Mouse (Mus musculus) CH12F3 (cell line): ENCODE data around the gene Fbf1.

Experiments used
- in situ Hi-C: fragments of 300-500 bp; cut with MboI; formaldehyde crosslinking; loops from 2 replicates; pipeline ENCODE4 v1.14.3; 2020; ENCODE audit warnings: low sequenced_read_pairs

Fbf1 gene

DNA sequence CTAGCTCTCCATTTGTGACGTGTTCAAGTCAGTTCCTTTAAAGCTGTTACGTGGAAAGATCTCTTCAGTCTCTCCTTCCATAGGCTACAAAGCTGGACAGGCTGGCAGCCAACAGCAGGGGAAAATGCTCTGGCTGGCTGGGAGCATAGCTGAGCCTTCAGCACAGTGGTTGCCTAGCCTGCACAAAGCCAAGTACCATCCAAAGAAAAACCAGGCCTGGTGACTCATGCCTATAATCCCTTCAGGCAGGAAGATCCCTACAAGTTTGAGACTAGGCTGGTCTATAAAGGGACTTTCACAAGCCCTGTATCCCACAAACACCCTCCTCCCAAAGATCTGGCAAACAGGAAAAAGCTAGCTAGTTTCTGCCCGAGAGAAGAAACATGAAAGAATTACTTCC is 17.9 kb upstream of the Fbf1 start:
- in situ Hi-C loops, result no loop called here

DNA sequence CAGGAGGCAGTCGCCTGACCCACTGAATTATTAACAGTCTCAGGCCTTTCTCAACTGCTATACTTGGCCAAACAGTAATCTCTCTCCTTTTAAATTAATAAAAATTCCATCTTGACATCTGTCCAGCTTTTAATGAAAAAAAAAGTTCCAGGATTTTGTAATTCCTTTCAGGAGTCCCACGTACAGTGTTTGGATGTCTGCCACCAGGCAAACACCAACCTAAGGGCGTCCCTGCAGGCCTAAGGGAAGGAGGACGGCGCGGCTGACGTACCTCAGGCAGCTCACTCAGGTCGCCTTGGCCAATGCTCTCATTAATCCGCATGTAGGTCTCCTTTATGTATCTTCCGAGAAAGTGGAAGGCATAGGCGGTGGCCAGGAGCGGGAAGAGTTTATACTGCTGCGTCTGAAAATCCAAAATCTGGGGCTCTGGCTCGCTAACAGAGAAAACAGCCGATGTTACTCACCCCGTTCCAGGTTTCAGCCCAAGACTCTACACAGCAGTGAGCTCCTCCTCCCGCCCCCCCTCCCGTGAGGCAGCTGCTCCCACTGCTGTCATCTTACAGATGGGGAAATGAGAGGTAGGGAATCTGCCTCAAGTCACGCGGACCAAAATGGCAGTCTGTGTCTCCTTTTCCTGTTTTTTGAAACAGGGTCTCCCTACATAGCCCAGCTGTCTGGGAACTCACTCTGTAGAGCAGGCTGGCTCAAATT is 10.6 kb upstream of the Fbf1 start:
- in situ Hi-C loops, result no loop called here

DNA sequence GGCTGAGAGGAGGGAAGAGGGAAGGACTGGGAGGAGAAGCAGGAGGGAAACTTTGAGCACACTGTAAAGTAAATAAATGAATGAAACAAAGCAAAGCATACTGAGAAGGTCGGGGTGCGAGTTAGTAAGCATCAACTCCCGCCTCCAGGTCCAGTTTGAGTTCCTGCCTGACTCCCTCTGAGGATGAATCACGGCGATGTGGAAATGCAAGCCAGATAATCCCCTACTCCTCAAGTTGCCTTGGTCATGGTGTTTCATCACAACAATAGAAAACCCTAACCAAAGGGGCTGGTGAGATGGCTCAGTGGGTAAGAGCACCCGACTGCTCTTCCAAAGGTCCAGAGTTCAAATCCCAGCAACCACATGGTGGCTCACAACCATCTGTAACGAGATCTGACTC is 8.0 kb upstream of the Fbf1 start:
- in situ Hi-C loops, result no loop called here

DNA sequence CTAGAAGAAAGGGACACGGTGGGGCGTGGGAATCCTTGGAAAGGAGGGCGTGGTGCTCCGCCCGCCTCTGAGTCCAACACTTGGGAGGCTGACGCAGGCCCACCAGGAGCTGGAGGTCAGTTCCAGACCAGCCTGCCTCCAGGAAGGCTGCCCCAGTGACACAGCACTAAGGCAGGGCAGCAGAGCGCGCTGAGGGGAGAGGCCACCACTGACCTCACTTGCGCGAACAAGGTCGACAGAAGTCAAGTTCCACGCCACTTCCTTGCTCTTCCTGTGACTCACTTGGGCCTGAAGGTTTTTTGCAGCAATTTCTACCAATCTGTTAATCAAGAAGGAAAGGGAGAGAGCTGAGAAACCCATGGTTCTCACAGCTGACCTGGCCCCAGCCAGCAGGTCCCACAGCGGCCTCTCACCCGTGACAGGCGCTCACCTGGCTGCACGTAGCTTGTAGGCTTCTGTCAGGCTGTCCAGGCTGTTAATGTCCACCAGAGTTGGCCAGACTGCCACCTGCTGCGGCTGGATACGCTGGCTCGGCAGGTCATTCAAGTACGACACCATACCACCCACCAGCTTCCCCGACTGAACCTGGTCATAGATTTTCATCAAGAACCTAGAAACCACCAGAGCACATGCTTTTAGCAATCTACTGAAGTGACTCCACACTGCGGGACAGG is 6.9 kb upstream of the Fbf1 start:
- in situ Hi-C loops, result no loop called here

DNA sequence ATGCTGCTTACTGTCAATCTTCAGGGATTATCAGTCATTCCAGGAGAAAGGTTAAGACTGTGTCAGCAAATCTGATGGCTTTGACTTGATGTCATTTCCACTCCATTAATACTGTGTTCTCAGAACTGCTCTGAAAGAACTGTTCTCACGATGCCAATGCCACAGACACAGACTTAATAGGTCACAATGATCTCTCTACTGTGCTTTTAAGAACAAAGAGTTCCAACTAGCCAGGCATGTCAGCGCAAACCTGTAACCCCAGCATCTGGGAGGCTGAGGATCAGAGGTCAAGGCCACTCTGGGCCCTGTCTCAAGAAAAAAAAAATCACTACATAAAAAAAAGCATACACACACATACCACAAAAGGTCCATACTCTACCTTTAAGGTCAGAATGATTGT is 4.0 kb upstream of the Fbf1 start:
- in situ Hi-C loops, result no loop called here

DNA sequence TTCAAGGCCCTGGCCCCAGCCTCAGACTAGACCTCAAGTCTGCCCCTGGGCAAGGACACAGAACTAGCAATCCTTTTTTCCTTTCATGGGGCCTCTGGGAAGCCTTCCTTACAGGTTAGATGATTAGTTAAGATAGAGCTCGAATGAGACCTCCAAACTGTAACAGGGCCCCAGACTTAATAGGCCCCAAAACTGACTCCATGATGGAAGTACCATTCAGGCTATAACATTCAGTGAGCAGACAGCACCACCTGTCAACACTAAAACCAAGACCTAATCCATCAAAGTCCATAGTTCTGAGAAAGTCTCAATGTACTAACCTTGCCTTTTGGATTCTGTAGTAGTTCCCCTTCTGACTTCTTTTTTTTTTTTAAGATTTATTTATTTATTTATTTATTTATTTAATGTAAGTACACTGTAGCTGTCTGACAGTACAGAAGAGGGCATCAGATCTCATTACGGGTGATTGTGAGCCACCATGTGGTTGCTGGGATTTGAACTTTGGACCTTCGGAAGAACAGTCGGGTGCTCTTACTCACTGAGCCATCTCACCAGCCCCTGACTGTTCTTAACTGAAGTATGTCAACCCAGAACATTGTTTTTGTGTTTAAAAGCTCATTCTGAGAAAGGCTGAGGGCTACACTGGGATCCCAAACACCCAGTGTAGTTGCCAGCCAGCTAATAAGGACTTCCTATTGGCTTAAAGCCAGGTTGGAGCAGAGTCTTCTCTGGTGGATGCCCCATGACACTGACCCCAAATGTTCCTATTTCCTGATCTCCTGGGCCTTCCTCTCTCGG is 2.2 kb upstream of the Fbf1 start:
- in situ Hi-C loops, result no loop called here

DNA sequence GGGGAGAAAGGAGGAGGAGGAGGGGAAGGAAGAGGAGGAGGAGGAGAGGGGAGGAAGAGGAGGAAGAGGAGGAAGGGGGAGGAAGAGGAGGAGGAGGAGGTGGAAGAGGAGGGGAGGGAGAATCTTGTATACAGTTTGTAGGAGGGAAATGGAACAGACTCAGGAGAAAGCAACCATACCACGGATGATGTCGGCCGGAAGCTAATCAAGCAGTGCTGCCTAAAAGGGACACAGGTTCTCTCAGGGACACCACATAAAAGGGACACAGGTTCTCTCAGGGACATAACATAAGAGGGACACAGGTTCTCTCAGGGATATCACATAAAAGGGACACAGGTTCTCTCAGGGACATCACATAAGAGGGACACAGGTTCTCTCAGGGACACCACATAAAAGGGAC is 1.2 kb upstream of the Fbf1 start:
- in situ Hi-C loops, result no loop called here

DNA sequence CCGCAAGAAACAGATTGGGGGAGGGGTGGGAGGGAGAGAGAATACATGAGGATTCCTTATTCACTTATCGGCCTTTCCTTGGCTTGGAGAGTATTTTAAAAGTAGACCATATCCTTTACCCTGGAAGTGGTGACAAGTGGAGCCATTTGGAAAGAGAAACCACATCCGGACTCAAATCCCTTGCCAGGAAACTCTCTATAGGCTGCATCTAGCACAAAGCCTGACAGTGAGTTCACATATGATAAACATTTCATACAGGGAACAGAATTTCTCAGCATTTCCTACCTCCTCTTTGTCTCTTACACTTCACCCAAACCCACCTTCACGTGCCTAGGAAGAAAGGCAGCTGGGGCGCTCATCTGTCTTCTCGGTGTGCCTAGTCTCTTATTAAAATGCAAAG is 734 bp downstream of the Fbf1 start:
- in situ Hi-C loops, result no loop called here

DNA sequence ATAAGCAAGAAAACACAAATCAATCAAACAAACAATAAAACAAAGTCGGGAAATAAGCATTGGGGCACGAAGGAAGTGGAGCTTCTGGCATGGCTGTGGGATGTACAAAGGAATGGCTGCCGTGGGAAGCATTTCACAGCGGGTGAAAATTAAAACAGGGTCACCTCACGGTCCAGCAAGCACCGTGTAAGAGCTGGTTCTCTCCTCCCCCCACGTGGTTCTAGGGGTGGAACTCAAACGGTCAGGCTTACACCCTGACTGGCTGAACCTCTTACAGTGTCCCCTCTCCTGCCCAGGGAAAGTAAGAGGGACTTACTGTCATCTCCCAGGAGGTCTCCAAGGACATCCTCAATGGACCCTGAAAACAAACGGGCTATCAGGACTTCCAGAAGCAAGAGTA is 5.0 kb downstream of the Fbf1 start:
- in situ Hi-C loops, result no loop called here

DNA sequence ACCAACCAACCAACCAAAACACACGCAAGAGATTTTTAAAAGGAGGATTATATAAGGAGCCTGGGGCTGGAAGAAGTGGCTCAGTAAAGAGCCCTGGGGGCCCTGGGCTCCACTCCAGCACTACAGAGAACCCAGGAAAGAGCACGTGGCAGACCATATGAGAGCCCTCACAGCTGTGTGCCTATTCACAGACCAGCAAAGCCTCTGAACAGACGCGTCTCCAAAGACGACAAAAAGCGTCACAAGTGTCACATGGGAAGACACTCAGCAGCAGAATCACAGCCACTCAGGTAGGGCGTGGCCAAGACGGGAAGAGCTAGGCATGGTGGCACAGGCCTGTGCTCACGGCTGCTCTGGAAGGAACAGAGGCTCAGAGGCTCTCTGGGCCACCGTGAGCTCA is 5.8 kb downstream of the Fbf1 start:
- in situ Hi-C loops, result no loop called here

DNA sequence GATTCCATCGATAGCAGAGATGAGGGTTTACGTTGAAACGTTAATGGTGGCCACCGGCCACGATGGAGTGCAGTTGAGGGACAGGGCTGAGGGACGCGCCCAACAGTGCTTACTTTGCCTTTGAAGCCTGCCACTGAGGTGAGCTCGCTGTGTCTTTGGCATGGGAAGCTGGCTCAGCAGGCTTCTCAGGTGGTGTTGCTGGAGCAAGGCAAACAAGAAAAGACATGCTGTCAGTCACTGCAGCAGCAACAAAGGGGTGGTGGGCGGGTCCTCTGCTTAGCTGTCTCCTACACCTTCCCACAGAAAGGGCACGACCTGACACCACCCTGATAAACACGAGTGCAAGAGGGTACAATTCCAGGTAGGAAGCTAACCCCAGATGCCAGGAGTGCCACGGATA is 6.7 kb downstream of the Fbf1 start:
- in situ Hi-C loops, result no loop called here

DNA sequence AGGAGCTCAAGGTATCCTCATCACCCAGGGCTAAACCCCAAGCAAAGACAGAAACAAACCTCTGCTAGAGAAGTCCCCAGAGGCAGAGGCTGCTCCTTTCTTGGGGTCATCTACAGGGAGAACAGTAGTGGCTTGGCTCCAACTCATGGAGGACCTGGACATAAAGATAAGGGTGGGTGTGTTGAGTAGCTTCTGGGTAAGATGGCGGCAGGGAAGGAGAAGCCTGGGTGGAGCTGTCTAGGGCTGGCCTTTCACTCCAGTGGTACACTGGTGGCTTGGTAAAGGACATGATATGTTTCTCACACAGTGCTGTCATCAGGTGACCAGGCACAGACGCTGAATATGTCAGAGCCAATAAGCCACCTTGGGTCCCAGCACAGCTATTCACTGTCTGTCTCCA is 17.0 kb downstream of the Fbf1 start:
- in situ Hi-C loops, result no loop called here

DNA sequence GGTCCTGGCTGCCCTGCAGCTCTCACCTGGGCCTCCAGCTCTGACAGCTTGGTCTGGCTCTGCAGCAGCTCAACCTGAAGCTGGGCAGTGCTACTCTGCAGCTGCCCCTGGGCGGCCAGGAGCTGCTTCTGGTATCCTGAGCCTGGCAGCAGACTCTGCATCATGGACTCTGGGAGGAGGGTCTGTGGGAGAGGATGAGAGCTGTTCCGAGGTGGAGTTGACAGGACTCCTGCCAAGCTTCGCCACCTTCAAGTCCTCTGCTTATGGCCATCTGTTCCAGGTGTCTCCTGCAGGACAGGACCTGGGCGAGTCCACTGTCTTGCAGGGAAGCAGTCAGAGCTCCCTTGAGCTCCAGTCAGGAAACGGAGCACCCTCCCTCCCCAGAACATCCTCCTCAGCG is 18.6 kb downstream of the Fbf1 start:
- in situ Hi-C loops, result no loop called here

DNA sequence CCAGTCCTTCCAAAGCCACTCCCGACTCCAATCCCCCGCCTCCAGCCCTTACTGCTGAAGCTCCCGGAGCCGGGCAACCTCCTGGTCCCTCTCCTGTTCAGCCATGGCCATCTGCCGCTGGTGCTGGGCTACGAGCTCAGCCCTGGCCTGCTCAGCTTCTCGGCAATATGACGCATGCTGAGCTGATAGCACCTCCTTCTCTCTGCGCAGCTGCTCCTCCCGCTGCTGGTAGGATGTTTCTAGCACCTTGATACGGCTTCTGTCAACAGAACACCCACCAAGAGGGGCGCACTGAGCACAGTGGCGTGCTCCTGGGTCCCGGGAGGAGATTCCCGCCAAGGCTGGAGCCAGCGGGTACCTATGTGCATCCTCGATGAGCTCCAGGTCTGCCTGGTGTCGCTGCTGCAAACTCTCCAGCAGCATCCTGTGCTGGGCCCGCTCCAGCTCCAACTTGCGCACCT is 19.2 kb downstream of the Fbf1 start:
- in situ Hi-C loops, result no loop called here

DNA sequence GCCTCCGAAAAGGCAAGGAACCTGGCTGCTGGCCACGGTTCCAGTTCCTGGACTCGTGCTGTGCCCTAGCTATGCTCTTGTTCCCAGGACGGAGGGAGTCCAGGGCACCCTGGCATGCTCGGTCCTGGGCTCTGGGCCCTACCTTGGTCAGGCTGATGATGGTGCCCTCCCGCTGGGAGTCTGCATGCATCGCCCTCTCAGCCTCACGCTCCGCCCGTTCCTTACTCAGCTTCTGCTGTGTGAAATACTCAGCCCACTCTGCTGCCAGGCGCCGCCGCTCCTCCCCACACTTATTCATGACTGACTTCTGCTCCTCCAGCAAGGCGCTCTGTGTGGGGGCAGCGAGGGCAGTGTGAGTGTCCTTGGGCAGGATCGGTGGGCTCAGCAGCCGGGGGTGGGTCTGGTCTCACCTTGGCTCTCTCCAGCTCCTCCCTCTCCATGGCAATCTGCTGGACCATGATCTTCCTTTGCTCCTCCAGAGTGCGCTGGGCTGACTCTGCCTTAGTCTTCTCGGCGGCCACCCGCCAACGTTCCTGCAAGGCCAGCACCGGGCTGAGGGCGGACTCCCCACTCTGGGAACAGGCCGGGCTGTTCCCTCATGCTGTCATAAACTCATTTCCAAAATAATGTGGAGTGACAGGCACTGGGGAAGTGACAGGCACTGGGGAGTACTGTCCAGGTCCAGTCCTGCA is 21.5 kb downstream of the Fbf1 start:
- in situ Hi-C loops, result no loop called here

DNA sequence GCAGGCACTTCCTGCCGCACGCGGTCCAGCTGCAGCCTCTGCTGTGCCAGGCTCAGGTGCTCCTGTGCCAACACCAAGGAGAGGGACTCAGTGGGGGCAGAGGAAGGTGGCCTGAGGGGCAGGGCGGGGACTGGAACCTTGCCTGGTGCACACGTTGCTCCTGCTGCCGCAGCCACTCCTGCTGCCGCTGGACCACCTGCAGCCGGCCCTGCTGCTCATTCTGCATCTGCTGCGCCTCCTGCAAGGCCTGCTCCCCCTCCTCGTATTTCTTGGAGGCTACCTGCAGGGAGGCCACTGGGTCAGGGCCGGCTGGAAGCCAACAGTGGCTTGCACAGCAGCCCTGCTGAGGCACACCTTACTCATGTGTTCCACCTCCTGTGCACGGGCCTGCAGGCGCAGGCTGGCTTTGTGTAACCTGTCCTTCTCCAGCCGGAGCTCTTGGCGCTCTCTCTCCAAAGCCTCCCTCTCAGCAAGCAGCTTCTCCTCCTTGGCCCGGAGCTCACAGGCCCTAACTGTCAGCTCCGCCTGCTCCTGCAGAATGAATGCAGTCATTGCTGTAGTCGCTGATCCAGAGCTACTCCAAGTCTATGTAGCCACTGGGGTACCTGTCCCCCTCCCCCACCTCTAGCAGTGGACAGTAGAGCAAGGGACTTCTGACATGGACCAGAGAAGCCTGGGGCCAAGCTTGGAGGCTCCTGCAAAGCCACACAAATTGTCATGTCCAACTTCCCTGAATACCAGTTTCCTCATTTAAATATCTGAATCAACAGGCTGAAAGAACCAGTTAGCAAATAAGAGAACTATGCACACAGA is 22.3 kb downstream of the Fbf1 start:
- in situ Hi-C loops, result no loop called here

DNA sequence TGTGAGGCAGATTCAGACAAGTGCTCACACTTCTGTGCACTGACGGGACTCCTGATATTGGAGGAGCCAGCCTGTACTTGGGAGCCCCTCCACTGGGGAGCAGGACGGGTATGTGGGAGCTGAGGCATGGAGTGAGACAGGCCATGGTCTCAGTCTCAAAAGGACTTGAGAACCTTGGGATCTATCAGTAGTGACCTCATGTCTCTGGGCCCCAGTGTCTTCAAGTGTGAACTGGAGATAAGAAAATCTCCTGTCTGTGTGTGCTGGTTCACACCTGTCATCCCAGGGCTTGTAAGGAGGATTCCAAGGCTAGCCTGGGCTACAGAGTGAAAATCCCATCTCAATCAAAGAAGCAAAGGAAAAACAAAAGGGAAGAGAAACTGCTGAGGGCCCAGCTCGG is 24.5 kb downstream of the Fbf1 start:
- in situ Hi-C loops, result no loop called here

DNA sequence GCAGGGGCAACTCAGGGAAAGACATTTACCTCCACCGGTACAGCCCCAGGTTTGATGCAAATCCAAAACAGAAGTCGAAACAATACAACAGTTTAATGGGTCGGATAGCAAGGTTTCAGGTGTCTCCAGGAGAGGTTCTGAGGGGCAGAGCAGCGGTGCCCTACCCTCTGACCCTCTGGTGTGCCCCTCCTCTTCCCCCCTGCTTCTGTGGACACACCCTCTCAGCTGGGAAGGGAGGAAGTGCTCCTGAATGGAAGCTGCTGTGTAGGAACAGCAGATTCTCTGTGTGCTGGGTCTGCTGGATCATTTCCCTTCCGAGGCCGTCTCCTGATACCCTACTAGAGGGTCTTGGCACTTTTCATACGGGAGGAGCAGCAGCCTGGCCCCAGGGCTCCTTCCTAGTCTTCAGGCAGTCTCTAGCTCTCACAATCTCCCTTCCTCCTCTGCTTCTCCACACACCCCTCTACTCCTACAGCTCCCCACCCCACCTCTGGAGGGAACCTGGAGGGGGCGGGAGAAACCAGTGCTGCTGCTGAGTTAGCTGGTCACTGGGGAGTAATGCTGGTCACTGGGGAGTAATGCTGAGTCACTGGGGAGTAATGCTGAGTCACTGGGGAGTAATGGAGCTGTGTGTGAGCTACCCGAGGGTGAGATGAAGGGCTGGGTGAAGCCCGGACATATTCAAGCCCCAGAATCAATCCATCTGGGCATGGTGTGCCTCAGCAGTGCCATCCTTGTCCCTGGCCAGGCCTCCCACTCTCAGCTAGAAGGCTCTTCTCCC is 25.6 kb downstream of the Fbf1 start:
- in situ Hi-C loops, result no loop called here

DNA sequence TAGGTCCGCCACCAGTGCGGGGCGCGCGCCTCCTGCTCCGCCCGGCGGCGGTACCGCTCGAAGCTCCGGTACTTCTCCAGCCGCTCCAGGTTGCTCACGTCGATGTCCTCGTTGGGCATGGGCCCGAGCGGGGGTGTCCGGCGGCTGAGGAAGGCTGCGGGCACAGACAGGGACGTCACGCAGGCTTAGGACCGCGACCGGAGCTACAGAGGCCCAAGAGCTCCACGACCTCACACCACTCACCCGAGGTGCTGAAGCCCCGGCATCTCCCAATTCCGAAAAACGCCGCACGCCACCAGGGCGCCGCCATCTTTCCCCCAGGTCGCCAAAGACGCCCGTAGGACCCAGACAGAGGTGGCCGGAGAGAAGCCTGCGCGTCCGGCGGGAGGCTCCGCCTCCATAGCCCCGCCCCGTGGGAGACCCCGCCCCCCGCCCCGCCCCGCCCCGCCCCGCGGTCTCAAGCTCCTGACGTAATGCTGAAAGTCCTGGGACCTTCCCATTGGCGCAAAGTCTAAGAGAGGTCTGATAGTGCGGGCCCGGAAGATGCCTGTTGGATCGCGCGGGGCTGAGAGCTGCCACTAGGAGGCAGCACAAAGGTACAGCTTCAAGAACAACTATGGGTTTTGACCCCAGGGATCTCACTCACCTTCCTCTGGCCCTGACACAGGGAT is 29.4 kb downstream of the Fbf1 start, which contains the start of gene Mrpl38:
Mrpl38 (minus strand) TSS at position 401 of the 671 bp plus-strand sequence.
- in situ Hi-C loops, result no loop called here
